Mouse (Mus musculus) erythroblast, adult 5-6 weeks (primary cell): Measurements from ENCODE around the gene Bex1. TPM values are rescaled to one million over a fixed set of nuclear protein-coding genes. Genes with fewer than 3 reads are reported as not detected.
A peak's percentile ranks its signal among the peaks of the same experiment; 100 is the strongest.

Experiments
- ATAC-seq: replicated peaks from 2 replicates; pipeline ENCODE4 v1.8.0; 2016; ENCODE audit warnings: moderate number of reproducible peaks, mild to moderate bottlenecking, moderate TSS enrichment, inconsistent platforms; ENCODE audit not compliant: poor library complexity, low FRiP score, severe bottlenecking
- total RNA-seq, 2 experiments: library from RNA; stranded (forward) in 1 of 2; stranded (reverse) in 1 of 2; fragments of 150-400 nt in 1 of 2; fragments of 200-764, 138-1000 nt in 1 of 2; gene quantifications; 2 replicates each; pipeline versions ENCODE4 v1.2.3 to v1.2.4; 2015 to 2017; ENCODE audit warnings: low replicate concordance in 2 of 2

Gene Bex1
- total RNA-seq (2015; ENCODE audit: low replicate concordance) (not detected in 2 replicates), total RNA-seq (2017; ENCODE audit: low replicate concordance) (not detected in 2 replicates)

- peak; percentile 88 for ATAC-seq
These were observed at the start of gene Bex1, which contains the start of gene Tceal7 for GRCm38 (mm10) chrX:136214729-136215677. Gene Bex1, minus strand, starts transcription at chrX:136215513. Gene Tceal7, plus strand, starts transcription at chrX:136214779.

- no peak for ATAC-seq
These were observed 36.9 kb upstream of the Bex1 start for GRCm38 (mm10) chrX:136252023-136252729.

- no peak for ATAC-seq
These were observed 34.4 kb upstream of the Bex1 start for GRCm38 (mm10) chrX:136249671-136250070.

- ATAC-seq: no peak
These were observed 33.5 kb upstream of the Bex1 start for GRCm38 (mm10) chrX:136248811-136249210.

GRCm38 (mm10) chrX:136245521-136246071 is 30.3 kb upstream of the Bex1 start:
- peak; percentile 68 for ATAC-seq

GRCm38 (mm10) chrX:136244574-136245229 is 29.4 kb upstream of the Bex1 start, which contains the start of gene Tceal9:
Gene Tceal9, plus strand, starts transcription at chrX:136245079.
- ATAC-seq: peak; percentile 99

GRCm38 (mm10) chrX:136243181-136243580 is 27.9 kb upstream of the Bex1 start:
- ATAC-seq: no peak

- peak; percentile 72 for ATAC-seq
These were observed 22.8 kb upstream of the Bex1 start for GRCm38 (mm10) chrX:136238118-136238517.

- no peak for ATAC-seq
These were observed 12.5 kb upstream of the Bex1 start for GRCm38 (mm10) chrX:136227768-136228167.

GRCm38 (mm10) chrX:136223714-136224113 is 8.4 kb upstream of the Bex1 start:
- ATAC-seq: no peak

GRCm38 (mm10) chrX:136216303-136216702 is 990 bp upstream of the Bex1 start:
- ATAC-seq: no peak

GRCm38 (mm10) chrX:136213396-136213795 is 1.9 kb downstream of the Bex1 start:
- ATAC-seq: no peak

GRCm38 (mm10) chrX:136204406-136204805 is 10.9 kb downstream of the Bex1 start:
- ATAC-seq: no peak

GRCm38 (mm10) chrX:136203664-136204066 is 11.6 kb downstream of the Bex1 start, which contains the start of gene Tceal5:
Gene Tceal5, minus strand, starts transcription at chrX:136203876.
- no peak for ATAC-seq

GRCm38 (mm10) chrX:136203257-136203656 is 12.1 kb downstream of the Bex1 start:
- ATAC-seq: no peak

- ATAC-seq: peak; percentile 65; the same call in 1 of the 2 replicates
These were observed 18.4 kb downstream of the Bex1 start for GRCm38 (mm10) chrX:136196873-136197272.

GRCm38 (mm10) chrX:136195193-136195944 is 19.9 kb downstream of the Bex1 start:
- ATAC-seq: no peak

GRCm38 (mm10) chrX:136183107-136183506 is 32.2 kb downstream of the Bex1 start:
- ATAC-seq: no peak
